Mouse (Mus musculus): ENCODE results near the gene Il12a.
"Not testable (repeated sequence)": the region's sequence is repeated elsewhere in the genome, so short reads cannot be mapped to it uniquely, and the experiment has no call there.

The Il12a gene

GRCm38 (mm10) chr3:68742718-68743471 is 52.5 kb downstream of the Il12a start:
- DNase-seq (ENCODE audit: low spot score): no peak

GRCm38 (mm10) chr3:68743472-68743732 is 53.0 kb downstream of the Il12a start:
- no peak for DNase-seq (ENCODE audit: low spot score)

GRCm38 (mm10) chr3:68744162-68744561 is 53.7 kb downstream of the Il12a start:
- no peak for DNase-seq (ENCODE audit: low spot score)

GRCm38 (mm10) chr3:68745033-68745432 is 54.6 kb downstream of the Il12a start:
- DNase-seq (ENCODE audit: low spot score): no peak

- not testable (repeated sequence) for DNase-seq (ENCODE audit: low spot score)
Measured at GRCm38 (mm10) chr3:68746282-68746681, 55.8 kb downstream of the Il12a start.
